Mouse (Mus musculus): ENCODE measurements around the gene Hsp90b1.

GRCm38 (mm10) chr10:86742918-86743317 is 37.6 kb upstream of the Hsp90b1 start:
- TF ChIP-seq POLR2A (IDR thresholded peaks at IDR 0.05; ENCODE audit: insufficient read depth, low read length) (no peak), CTCF (IDR thresholded peaks at IDR 0.05; ENCODE audit: low read depth, low read length) (no peak)
